Mouse (Mus musculus) olfactory bulb, adult 2 months (tissue): Measurements from ENCODE around the gene Gm11563. TPM values are rescaled to one million over a fixed set of nuclear protein-coding genes. Genes with fewer than 3 reads are reported as not detected.

Experiments used
- H3K27ac ChIP-seq: fragments of 200-500 bp; 2 replicates; pipeline ENCODE4 v1.5.1; 2012; ENCODE audit warnings: low read depth, low read length; ENCODE audit not compliant: insufficient read depth
- H3K4me1 ChIP-seq: fragments of 200-500 bp; 2 replicates; pipeline ENCODE4 v1.6.1; 2012; ENCODE audit warnings: low read length; ENCODE audit not compliant: control insufficient read depth, insufficient read depth
- H3K4me3 ChIP-seq: fragments of 200-500 bp; 2 replicates; pipeline ENCODE4 v1.5.1; 2012; ENCODE audit warnings: mild to moderate bottlenecking, low read depth, low read length, moderate library complexity; ENCODE audit not compliant: insufficient read depth
- CTCF ChIP-seq: fragments of 200-500 bp; IDR thresholded peaks from 2 replicates; pipeline ENCODE4 v1.5.1; 2012; ENCODE audit warnings: low read depth, mild to moderate bottlenecking, low read length, moderate library complexity; ENCODE audit not compliant: insufficient read depth
- POLR2A ChIP-seq: fragments of 200-500 bp; IDR thresholded peaks from 2 replicates; pipeline ENCODE4 v1.6.1; 2012; ENCODE audit warnings: mild to moderate bottlenecking, low read depth, low read length, moderate library complexity; ENCODE audit not compliant: insufficient read depth
- WGBS: fragments of 180-500 bp; shearing (Covaris S2); methylation state at CpG from one replicate; pipeline ENCODE4 v1.1.7; 2018; 5-methylcytosine and 5-hydroxymethylcytosine counted together
- polyA plus RNA-seq: library from polyadenylated mRNA; stranded (reverse); fragments of >200 nt; gene quantifications from 2 replicates; pipeline ENCODE4 v1.2.4, GENCODE M21; 2012; ENCODE audit warnings: low replicate concordance; ENCODE audit not compliant: missing spikeins, insufficient read depth, insufficient read length

The Gm11563 gene
- polyA plus RNA-seq, 1 experiment: not detected

DNA sequence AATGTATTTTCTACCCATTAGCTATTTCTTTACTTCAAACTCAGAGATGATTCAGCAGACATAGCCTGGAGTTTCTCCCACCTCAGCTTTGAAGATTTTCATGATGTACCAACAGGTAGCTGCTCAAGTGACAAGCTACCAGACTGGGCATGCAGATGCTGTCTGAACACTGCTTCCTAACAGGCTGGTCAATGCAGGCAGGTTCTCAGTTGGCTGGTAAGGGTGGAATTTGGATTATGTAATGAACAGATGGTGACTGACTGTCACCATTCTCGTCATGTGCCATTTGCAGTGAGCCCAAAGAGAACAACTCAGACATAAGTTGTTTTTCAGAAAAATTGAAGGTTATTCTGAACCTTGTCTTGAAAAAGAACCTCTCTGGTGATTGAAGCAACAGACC lies 49.6 kb downstream of the Gm11563 start:
- Histone ChIP-seq H3K27ac (no peak overlapping the region), H3K4me1 (no peaks in the 10 kb centered on the region), H3K4me3 (no peak overlapping the region)
- no peak for TF ChIP-seq POLR2A
- no peak for TF ChIP-seq CTCF
- 83% methylated on average over 1 of the region's 1 CpGs for WGBS

Other genes starting within 250 kb of the Gm11563 start
- not detected in 2 replicates for gene Krt12, start 236.7 kb downstream of the Gm11563 start, polyA plus RNA-seq
- gene Krt20, start 220.8 kb downstream of the Gm11563 start, polyA plus RNA-seq: not detected in 2 replicates
- not detected in 2 replicates for gene Krt23, start 165.8 kb downstream of the Gm11563 start, polyA plus RNA-seq
- gene Krt39, start 137.6 kb downstream of the Gm11563 start, polyA plus RNA-seq: not detected in 2 replicates
- not detected in 2 replicates for gene Krt40, start 115.8 kb downstream of the Gm11563 start, polyA plus RNA-seq
- not detected in 2 replicates for gene Krtap3-3, start 108.1 kb downstream of the Gm11563 start, polyA plus RNA-seq
- gene Krtap3-2, start 102.1 kb downstream of the Gm11563 start, polyA plus RNA-seq: not detected in 2 replicates
- gene Gm11939, start 99.5 kb downstream of the Gm11563 start, polyA plus RNA-seq: not detected in 2 replicates
- not detected in 2 replicates for gene Krtap3-1, start 92.3 kb downstream of the Gm11563 start, polyA plus RNA-seq
- gene Krtap1-5, start 77.9 kb downstream of the Gm11563 start, polyA plus RNA-seq: not detected in 2 replicates
- gene Krtap1-4, start 75.3 kb downstream of the Gm11563 start, polyA plus RNA-seq: not detected in 2 replicates
- not detected in 2 replicates for gene Krtap1-3, start 67.6 kb downstream of the Gm11563 start, polyA plus RNA-seq
- gene Krtap9-3, start 60.9 kb downstream of the Gm11563 start, polyA plus RNA-seq: not detected in 2 replicates
- not detected in 2 replicates for gene Gm11938, start 55.7 kb downstream of the Gm11563 start, polyA plus RNA-seq
- gene Gm11937, start 48.8 kb downstream of the Gm11563 start, polyA plus RNA-seq: not detected in 2 replicates
- gene Krtap2-4, start 44.1 kb downstream of the Gm11563 start, polyA plus RNA-seq: not detected in 2 replicates
- not detected in 2 replicates for gene Gm11562, start 38.5 kb downstream of the Gm11563 start, polyA plus RNA-seq
- gene Krtap4-1, start 30.7 kb downstream of the Gm11563 start, polyA plus RNA-seq: not detected in 2 replicates
- not detected in 2 replicates for gene Krtap4-2, start 23.9 kb downstream of the Gm11563 start, polyA plus RNA-seq
- gene Krtap4-7, start 14.9 kb downstream of the Gm11563 start, polyA plus RNA-seq: not detected in 2 replicates
- not detected in 2 replicates for gene Gm11555, start 8.7 kb downstream of the Gm11563 start, polyA plus RNA-seq
- not detected in 2 replicates for gene Krtap4-6, start 7.0 kb upstream of the Gm11563 start, polyA plus RNA-seq
- not detected in 2 replicates for gene Gm14190, start 31.8 kb upstream of the Gm11563 start, polyA plus RNA-seq
- gene Gm14180, start 75.3 kb upstream of the Gm11563 start, polyA plus RNA-seq: not detected in 2 replicates
- not detected in 2 replicates for gene Gm11595, start 114.0 kb upstream of the Gm11563 start, polyA plus RNA-seq
- not detected in 2 replicates for gene Krtap4-8, start 121.7 kb upstream of the Gm11563 start, polyA plus RNA-seq
- gene Krtap4-9, start 126.2 kb upstream of the Gm11563 start, polyA plus RNA-seq: not detected in 2 replicates
- gene Gm11596, start 134.5 kb upstream of the Gm11563 start, polyA plus RNA-seq: not detected in 2 replicates
- not detected in 2 replicates for gene Gm11569, start 140.0 kb upstream of the Gm11563 start, polyA plus RNA-seq
- not detected in 2 replicates for gene Gm11554, start 145.5 kb upstream of the Gm11563 start, polyA plus RNA-seq
- gene Krtap4-13, start 150.9 kb upstream of the Gm11563 start, polyA plus RNA-seq: not detected in 2 replicates
- gene Gm11564, start 156.7 kb upstream of the Gm11563 start, polyA plus RNA-seq: not detected in 2 replicates
- gene 2300003K06Rik, start 179.1 kb upstream of the Gm11563 start, polyA plus RNA-seq: not detected in 2 replicates
- not detected in 2 replicates for gene Krtap4-16, start 192.6 kb upstream of the Gm11563 start, polyA plus RNA-seq
- not detected in 2 replicates for gene Gm11568, start 199.0 kb upstream of the Gm11563 start, polyA plus RNA-seq
- not detected in 2 replicates for gene Gm11559, start 205.5 kb upstream of the Gm11563 start, polyA plus RNA-seq
- not detected in 2 replicates for gene Krtap9-1, start 214.4 kb upstream of the Gm11563 start, polyA plus RNA-seq
- not detected in 2 replicates for gene Gm11567, start 220.2 kb upstream of the Gm11563 start, polyA plus RNA-seq
- gene Krtap31-1, start 249.0 kb upstream of the Gm11563 start, polyA plus RNA-seq: not detected in 2 replicates